Mouse (Mus musculus): ENCODE results near the gene Ppox.
A peak's percentile ranks its signal among the peaks of the same experiment; 100 is the strongest.

Gene Ppox

GRCm38 (mm10) chr1:171265971-171266744 lies 14.8 kb downstream of the Ppox start:
- no peak for DNase-seq

GRCm38 (mm10) chr1:171263666-171264461 lies 17.1 kb downstream of the Ppox start:
- DNase-seq: peak in 1 of 2 experiments; percentile 40

- peak; percentile 61 to 64 for DNase-seq
Measured at GRCm38 (mm10) chr1:171263185-171263611, 17.8 kb downstream of the Ppox start.

- peak; percentile 77 to 82 for DNase-seq
Measured at GRCm38 (mm10) chr1:171262594-171263130, 18.3 kb downstream of the Ppox start.

- no peak for DNase-seq
Measured at GRCm38 (mm10) chr1:171260316-171260715, 20.7 kb downstream of the Ppox start.

- DNase-seq: no peak
Measured at GRCm38 (mm10) chr1:171258921-171259320, 22.1 kb downstream of the Ppox start.

- DNase-seq: no peak
Measured at GRCm38 (mm10) chr1:171257781-171258180, 23.2 kb downstream of the Ppox start.

GRCm38 (mm10) chr1:171256937-171257548 lies 23.9 kb downstream of the Ppox start:
- DNase-seq: peak in 1 of 2 experiments; percentile 82

GRCm38 (mm10) chr1:171256095-171256818 lies 24.7 kb downstream of the Ppox start:
- peak; percentile 66 to 84 for DNase-seq

GRCm38 (mm10) chr1:171252415-171252814 lies 28.6 kb downstream of the Ppox start:
- DNase-seq: no peak

GRCm38 (mm10) chr1:171251594-171252324 lies 29.2 kb downstream of the Ppox start:
- DNase-seq: peak; percentile 65 to 72

- DNase-seq: no peak
Measured at GRCm38 (mm10) chr1:171250680-171251593, 30.0 kb downstream of the Ppox start, which contains the start of gene Ndufs2. Gene Ndufs2, minus strand, starts transcription at chr1:171251388.

GRCm38 (mm10) chr1:171249913-171250600 lies 30.9 kb downstream of the Ppox start, which contains the start of gene Adamts4:
Gene Adamts4, plus strand, starts transcription at chr1:171250421.
- DNase-seq: peak; percentile 61 to 63

- DNase-seq: peak in 1 of 2 experiments; percentile 18
Measured at GRCm38 (mm10) chr1:171248386-171249226, 32.4 kb downstream of the Ppox start.

GRCm38 (mm10) chr1:171247916-171248315 lies 33.1 kb downstream of the Ppox start:
- DNase-seq: peak in 1 of 2 experiments; percentile 30

GRCm38 (mm10) chr1:171247453-171247841 lies 33.5 kb downstream of the Ppox start:
- DNase-seq: no peak

- peak; percentile 96 to 98 for DNase-seq
Measured at GRCm38 (mm10) chr1:171246709-171247452, 34.1 kb downstream of the Ppox start.

- DNase-seq: no peak
Measured at GRCm38 (mm10) chr1:171245353-171245752, 35.6 kb downstream of the Ppox start.
